Mouse (Mus musculus) cortical plate, adult 2 months (tissue): ENCODE measurements around the gene Sclt1.
A peak's percentile ranks its signal among the peaks of the same experiment; 100 is the strongest.

Source experiments
- CTCF ChIP-seq: fragments of 200-500 bp; IDR thresholded peaks from 2 replicates; pipeline ENCODE4 v1.5.1; 2011; ENCODE audit warnings: mild to moderate bottlenecking, control low read depth, low read length; ENCODE audit not compliant: insufficient read depth; ENCODE audit errors: extremely low read depth
- POLR2A ChIP-seq: fragments of 200-500 bp; IDR thresholded peaks from 2 replicates; pipeline ENCODE4 v1.6.1; 2011; ENCODE audit warnings: mild to moderate bottlenecking, low read length, control low read depth; ENCODE audit not compliant: insufficient read depth; ENCODE audit errors: extremely low read depth

DNA sequence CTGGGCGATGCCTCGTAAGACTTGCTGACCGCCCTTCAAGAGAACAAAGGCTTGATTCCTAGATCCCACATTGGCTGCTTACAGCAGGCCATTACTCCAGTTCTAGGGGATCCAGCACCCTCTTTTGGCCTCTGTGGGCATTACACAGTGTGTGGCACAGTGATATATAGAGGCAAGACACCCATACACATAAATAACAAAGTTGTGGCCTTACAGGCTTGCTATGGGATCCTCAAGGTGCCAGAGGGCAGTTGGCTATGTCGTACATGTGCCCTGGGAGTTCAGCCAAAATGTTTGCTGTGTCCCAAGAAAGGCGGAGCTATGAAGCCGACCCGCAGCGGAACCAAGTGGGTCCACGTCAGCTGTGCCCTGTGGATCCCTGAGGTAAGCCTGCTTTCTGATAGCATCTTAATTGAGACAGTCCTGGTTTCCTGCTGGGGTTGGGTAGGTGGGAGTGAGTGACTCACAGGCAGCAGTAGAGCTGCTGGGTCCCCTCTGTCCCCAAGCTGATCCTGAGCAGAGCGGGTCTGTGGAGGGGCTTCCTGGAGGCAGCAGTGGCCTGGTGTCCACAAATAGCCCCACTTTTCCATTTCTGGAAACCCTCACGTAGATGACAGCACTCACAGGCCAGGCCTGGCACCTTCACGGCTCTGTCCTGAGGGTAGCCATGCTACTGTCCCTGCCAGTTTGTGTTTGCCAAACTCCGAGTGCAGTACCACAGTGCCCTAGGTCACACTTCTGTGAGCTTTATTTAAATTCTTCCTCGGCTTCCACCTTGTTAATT lies 142.3 kb downstream of the Sclt1 start:
- TF ChIP-seq CTCF, result peak; percentile 68
- TF ChIP-seq POLR2A, result no peak
